Mouse (Mus musculus) heart, postnatal 25 days (tissue): ENCODE results near the gene Myrf. TPM values are rescaled to one million over a fixed set of nuclear protein-coding genes. Genes with fewer than 3 reads are reported as not detected.
"Not testable (repeated sequence)": the region's sequence is repeated elsewhere in the genome, so short reads cannot be mapped to it uniquely, and the experiment has no call there.

Experiments used
- DNase-seq: peaks from one replicate; pipeline ENCODE4 v3.0.0; 2022; ENCODE audit warnings: low spot score
- intact Hi-C: fragments of 180-260 bp; cut with DNase I; formaldehyde crosslinking; loops from one replicate; pipeline ENCODE4 v1.15.1; 2025
- total RNA-seq, 2 experiments: library from RNA; stranded (reverse); gene quantifications; 2 replicates each; pipeline ENCODE4 v1.2.3; 2021

The Myrf gene
- total RNA-seq, 2 experiments from 2014 or later, result 4.5 to 6.8 TPM

DNA sequence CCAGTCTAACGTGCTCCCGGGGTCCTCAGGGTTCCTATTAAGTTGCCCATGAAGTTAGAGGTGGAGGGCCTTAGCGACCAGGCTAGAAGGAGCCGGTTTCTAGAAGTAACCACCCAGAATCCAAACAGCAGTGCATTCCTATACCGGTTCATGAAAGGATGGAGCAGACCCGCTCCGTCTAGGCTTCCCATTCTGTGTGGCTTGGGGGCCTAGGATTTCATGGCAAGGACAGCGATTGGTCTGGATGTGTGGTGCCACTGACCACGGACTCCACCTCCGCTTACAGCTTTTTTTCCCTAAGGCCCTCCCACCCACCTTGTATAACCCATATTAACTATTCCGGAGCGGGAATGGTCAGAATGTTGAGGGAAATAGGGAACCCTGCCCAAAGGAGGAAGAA is 56.5 kb downstream of the Myrf start:
- intact Hi-C loops, result loop anchor here (5.0 kb wide), 2 partner anchors 82 to 282 kb away; partner anchors contain the start of gene Fads2
- DNase-seq, result no peak

DNA sequence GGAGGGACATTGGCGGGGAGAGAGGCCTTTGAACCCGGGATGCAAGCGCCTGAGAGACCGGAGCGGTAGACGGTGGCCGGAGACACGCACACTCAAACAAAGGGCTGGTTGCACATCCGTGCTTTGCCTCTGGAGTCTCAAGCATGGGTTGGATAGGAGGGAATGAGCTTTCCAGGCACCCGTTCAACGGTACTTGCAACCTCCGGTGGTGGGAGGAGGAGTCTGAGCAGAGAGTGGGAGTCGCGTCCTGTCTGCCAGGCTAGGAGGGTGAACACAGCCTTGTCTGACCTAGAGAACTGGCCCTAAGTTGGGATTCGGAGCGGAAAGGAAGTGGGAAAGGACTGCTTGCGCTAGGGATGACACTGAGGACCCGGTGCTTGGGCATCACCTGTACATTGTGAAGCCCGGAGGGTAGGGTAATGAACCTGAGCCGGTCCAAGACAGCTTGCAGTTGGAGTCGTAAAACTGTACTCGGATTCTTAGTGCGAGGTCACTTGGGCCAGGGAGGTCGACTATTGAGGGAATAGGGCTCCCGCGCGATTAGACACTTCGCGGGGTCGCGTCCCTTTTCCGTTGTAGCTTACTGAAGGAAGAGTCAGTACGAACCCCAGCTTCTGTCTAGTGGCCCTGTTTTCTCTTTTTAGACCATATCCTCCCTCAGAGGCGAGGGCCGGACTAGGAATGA is 57.1 kb downstream of the Myrf start:
- peak; percentile 59 for DNase-seq
- intact Hi-C loops, result loop anchor here (5.0 kb wide), 2 partner anchors 81 to 281 kb away; partner anchors contain the start of gene Fads2

DNA sequence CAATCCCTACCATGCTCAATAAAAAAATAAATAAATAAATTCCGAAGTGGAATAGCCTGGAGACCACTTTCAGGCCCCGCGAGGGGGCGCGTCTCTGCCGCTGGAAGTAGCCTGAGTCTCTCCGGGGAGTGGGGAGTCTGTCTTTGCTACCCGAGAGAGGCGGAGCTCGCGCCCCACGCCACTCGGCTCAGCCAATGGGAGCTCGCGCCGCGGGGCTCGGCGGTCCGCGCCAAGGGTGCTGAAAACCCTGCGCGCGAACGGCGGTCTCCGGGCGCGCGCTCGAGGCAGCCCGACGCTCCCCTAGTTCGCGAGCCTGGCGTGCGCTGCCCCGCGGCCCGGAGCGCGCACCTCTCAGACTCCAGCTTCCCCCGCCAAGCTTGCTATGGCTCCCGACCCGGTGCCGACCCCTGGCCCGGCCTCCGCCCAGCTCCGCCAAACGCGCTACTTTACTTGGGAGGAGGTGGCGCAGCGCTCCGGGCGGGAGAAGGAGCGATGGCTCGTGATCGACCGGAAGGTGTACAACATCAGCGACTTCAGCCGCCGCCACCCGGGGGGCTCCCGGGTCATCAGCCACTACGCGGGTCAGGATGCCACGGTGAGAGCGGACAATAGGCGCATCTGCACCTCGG is 57.8 kb downstream of the Myrf start, which contains the start of gene Fads1:
Gene Fads1, plus strand, starts transcription at position 219 of the 629 bp plus-strand sequence.
- intact Hi-C loops, result loop anchor here (5.0 kb wide), 2 partner anchors 80 to 280 kb away; partner anchors contain the start of gene Fads2
- DNase-seq, result peak; percentile 90

DNA sequence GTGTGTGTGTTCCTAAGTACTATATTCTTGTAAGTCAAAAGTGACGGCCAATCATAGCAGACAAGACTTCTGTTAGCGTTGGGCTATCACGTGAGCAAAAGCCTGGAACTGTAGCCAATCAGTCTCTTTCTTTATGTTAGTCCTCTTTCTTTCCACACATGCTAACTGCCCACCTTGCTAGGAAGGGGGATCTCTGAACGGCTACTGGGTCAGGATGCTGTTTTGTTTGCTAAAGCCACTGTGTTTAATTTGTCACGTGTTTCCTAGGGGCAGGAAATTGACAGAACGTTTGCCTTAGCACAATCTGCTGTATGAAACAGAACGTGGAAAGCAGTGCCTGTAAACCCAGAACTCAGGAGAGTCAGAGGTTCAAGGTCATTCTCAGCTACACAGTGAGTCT is 58.4 kb downstream of the Myrf start:
- intact Hi-C loops, result loop anchor here (5.0 kb wide), 2 partner anchors 80 to 280 kb away; partner anchors contain the start of gene Fads2
- no peak for DNase-seq

DNA sequence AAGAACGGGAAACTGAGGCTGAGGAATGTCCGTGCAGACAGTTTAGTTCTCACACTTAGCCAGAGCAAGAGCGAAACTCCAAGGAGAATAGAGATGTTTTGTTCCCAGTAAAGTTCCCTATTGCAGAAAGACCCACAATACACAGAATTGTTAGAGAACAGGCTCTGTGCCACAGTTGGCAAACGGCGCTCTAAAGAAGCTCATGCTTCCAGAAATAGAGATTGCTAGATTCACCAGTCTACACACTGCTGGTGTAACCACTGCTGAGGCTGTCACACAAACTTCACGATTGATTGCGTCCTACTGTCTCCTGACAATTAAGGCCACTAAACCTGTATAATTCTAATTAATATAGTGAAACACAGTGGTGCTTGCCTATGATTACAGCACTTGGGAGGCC is 59.3 kb downstream of the Myrf start:
- DNase-seq, result no peak
- intact Hi-C loops, result loop anchor here (5.0 kb wide), 2 partner anchors 79 to 279 kb away; partner anchors contain the start of gene Fads2

DNA sequence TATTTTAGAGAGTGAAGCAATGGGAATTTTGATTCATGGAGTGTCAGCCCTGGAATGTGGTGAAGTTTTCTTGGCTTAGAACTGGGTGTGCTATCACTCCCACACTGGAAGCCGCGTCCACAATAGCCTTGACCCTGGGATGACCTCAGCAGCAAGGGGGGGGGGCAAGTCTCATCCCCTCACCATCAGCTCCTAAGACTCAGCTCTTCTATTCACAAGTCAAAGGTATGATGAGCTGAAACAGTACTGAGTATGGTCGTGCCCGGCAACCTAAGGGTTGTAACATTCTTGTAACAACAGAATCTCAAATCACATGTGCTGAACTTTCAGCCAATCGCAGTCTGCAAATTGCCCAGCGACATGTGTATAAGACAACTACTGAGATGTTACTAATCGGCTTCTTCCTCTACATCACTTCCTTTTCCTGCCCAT is 63.6 kb downstream of the Myrf start:
- intact Hi-C loops, result no loop called here
- no peak for DNase-seq

DNA sequence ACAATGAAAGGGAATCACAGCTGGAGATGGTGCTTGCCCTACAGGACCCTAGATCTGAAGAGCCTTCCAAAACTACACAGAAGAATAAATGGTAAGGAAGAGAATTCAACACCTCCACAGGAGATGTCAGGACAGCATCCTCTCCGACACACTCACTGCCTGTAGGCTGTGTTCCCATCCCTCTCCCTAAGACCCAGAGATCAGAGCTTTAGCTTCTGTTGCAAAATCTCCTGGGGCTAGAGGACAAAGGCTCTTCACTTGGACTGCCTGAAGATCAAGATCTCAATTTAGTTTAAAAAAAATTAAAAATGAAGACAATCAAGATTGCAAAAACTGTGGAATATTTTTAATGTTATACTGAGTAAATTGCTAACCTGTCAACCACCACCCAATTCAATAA is 64.1 kb downstream of the Myrf start:
- DNase-seq, result no peak
- intact Hi-C loops, result no loop called here

DNA sequence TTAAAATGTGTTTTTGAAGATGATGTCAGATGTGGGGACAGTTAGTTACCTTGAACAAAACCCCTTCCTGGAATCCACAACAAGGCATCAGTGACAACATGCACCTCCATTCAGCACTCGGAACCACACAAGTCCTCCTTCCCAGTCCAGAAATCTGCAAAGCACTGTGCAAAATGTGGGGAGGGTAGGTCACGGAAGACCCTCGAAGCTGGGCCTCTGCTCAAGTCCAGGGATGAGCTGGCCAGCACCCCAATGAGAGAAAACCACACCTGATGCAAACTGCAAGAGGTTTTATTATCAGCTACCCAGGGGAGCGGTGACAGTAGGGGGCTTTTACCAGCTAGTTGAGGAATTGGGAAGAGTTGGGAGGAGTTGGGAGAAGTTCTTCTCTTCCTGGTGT is 65.6 kb downstream of the Myrf start:
- intact Hi-C loops, result no loop called here
- DNase-seq, result no peak

DNA sequence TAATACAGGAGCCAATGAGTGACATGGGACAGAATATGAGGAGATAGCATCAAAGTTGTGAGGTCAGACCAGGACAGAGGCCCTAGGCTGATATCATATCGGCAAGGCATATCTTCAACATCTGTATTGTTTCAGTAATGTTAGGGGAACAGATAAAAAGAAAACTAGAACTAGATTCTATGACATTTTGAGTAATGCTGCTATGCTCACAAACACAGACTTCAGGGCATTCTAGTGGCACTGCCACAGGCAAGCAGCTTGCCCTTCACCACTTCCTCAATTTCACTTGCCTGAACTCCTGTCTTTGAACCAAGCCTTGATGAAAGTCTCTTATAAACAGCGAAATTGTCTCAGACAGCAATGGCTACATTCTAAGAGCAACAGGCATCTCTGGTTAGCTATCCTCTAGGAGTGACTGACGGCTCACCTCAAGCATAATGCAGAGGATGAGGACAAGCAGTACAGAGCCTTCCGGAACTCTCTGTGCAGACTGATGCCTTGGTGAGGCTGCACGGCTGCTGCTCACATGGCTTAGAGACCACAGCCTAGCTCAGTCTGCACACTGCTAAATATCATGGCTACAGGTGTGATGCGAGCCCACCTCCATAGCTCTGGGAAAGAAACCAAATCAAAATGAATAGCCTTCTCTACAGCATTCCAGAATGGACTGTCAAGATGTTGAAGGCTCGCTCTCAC is 66.6 kb downstream of the Myrf start:
- no peak for DNase-seq
- intact Hi-C loops, result no loop called here

DNA sequence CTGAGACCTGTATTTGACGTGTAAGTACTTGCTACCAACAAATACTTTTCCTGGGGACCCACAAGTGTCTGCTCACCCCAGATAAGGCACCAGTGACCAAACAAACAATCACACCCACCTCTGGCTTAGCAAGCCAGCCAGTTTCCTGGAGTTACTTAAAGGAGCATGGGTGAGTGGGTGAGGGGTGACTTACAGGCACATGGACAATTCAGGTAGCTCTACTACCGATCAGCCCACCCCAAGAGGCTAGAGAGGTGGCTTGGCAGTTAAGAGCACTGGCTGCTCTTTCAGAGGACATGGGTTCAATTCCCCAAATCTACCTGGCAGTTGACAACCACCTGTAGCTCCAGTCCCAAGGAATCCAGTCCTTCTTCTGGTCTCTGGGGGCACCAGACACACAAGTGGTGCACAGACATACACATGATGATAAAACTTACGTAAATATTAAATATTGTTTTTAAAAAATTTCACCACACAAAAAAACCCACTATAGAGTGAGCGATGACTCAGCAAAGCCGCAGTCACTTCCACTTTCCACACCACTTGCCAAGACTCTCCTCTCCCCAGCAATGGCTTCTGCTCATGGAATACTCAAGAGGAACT is 67.3 kb downstream of the Myrf start:
- intact Hi-C loops, result no loop called here

DNA sequence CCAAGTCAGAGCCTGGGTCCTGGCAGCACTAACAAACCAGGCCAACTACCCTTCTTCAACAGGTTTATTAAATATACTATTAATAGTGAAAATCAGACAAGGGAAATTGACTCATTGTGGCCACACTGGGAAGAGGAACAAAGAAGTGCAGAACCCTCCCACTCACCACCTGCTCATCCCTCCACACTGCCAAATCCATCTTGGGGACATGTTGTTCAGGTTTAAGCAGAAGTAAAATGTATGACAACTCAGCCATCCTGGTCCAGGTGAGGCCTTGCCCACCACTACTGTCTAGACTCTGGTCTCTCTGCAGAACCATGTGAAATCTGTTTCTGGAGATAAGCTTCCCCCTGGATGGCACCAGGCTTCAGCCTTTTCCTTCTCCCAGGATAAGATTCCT is 68.7 kb downstream of the Myrf start:
- no peak for DNase-seq
- intact Hi-C loops, result no loop called here

More for the DNA sequence above, 67.3 kb downstream of the Myrf start:
- DNase-seq, result no peak

DNA sequence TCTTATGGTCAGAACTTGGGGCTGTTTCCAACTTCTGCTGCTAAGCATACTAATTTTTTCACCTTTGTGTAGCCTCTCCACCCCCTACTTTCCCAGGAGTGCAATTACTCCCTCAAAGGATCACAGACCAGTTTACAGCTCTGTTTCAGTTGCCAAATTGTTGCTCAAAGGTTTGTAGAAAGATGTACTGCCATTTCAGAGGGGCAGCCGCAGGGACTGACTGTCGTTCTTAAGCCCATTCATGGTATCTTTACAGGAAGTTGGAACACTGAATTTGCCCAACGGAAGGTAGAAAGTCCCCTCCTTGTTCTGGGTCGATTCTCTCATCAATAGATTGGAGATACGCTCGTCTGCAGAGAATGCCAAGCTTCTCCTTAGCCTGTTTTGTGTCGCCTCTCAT is 69.2 kb downstream of the Myrf start:
- DNase-seq, result no peak
- intact Hi-C loops, result no loop called here

DNA sequence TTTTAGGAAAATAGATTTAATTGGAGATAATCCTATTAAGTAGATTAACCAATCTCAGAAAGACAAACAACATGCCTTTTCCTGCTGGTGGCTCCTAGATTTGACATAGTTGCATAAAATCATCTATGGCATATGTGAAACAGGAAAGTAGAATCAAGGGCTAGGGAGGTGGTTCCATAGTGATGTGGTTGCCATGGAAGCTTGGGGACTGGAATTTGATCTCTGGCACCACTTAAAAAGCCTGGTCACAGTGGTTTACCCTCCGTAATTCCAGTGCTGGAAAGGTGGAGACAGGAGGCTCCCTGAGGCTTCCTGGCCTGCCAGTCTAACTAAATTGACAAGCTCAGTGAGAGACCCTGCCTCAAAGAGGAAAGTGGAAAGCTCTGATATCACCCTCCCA is 70.1 kb downstream of the Myrf start:
- no peak for DNase-seq
- intact Hi-C loops, result no loop called here

DNA sequence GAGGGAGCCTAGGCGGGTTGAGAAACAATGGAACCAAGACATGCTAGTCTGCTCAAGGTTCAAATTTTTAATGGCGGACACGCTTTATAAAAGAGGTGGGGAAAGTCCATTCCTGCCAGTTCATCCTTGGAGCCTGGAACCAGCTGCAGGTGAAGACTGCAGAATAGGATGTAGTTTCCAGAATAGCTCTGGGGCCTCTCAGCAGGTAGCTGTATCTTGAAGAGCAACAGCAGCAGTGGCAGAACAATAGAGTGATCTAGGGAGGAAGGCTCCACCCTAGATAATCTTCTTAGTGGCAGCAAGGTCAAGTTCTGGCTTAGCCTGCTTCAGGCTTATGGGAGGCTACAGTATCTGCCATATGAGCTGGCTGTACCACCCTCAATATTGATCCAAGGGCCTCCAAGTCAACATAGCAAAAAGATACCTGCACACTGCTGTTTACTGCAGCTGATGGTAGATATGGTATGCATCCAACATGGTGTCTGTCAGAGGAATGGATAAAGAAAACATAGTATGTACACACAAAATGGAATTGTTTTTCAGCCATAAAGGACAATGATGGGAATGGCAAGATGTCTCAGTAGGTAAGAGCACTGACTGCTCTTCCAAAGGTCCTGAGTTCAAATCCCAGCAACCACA is 70.7 kb downstream of the Myrf start:
- intact Hi-C loops, DNase-seq: not testable (repeated sequence)

DNA sequence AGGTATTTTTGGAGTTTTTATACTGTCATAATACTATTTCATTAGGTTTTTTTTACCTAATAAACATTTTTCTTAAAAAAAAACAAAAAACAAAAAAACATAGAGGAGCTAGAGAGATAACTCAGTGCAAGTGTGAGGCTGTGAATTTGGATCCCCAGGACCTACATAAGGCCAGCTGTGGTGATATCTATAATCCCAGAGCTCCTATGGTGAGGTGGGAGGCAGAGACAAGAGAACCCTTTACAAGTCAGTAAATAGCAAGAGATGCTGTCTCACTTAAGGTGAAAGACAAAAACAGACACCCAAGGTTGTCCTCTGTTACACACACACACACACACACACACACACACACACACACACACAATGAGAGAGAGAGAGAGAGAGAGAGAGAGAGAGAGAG is 71.4 kb downstream of the Myrf start:
- intact Hi-C loops, result no loop called here
- no peak for DNase-seq

DNA sequence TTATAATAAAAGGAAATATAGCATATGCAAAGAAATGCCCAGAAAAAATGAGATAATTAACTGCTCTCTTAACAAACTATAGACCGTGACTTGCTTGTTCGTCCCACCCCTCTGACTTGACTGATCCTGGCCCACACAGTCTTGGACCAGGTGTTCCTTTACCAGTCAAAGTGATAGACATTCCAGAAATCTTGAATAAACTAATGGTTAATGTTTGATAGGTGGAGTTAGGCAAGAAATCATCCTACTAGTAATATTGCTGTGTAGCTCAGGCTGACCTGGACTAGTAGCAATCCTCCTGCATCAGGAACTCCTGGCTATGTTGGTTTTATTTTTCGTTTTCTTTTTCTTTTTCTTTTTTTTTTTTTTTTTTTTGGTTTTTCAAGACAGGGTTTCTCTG is 72.1 kb downstream of the Myrf start:
- intact Hi-C loops, result no loop called here
- DNase-seq, result no peak

DNA sequence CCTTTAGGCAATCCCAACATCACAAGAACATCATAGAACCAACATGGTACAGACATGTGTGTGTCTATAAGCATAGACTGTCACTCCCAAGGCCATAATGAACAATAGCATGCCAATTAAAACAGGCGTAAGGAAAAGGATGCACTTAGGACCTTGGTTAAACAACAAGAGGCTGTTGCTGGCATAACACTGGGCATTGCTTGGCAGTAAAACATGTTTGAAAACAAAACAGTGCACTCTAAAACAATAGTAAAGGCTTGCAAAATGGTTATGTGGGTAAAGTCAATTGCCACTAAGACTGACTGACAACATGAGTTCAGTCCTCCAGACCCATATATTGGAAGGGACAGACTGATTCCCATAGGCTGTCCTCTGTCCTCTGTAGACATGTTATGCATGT is 72.6 kb downstream of the Myrf start:
- intact Hi-C loops, result no loop called here
- DNase-seq, result no peak

DNA sequence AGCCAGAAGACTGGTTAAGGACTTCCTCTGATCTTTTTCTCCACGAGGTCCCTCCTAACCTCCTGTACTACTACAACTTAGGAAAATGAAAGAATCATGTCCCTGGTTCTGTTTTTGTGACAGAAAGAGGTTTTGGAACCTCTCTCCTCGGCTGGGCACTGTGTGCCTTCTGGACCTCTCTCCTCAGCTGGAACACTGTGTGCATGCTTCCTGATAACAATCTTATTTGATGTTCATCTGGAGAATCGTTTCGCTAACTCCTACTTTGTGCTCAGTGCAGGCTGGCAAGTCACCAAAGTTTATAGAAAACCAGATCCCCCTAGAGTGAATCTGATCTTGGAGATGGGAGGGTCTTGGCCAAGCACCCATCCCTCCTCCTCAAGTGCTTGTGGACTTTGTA is 73.4 kb downstream of the Myrf start:
- no peak for DNase-seq
- intact Hi-C loops, result no loop called here

DNA sequence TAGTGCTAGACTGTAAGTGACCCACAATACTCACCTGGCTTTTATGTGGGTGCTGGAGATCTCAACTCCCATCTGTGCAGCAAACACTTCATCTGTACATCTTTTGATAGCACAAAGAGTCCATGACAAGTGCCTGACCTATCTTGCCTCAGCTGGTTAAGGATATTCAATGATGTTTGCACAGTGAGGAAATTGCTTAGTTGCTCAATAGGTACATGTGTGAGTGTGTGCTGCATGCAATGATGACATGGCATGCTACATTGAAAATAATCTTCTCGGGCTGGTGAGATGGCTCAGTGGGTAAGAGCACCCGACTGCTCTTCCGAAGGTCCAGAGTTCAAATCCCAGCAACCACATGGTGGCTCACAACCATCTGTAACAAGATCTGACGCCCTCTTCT is 74.6 kb downstream of the Myrf start:
- DNase-seq, intact Hi-C loops: not testable (repeated sequence)

DNA sequence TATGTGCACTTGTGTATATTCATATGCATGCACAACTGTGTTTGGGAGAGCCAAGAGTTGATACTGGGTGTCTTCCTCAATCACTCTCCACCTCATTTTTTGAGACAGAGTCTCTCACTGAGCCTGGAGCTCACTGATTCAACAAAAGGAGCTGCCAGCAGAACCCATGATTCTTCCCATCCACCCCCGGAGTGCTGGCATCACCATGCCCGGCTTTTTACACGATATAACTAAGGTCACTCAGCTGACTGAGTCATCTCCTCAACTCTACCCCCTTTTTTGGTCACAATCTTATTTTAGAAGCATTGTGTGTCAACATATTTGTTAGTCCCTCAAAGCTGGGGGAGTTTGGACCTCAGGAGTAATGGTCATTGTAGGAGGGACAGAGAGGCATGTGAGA is 76.7 kb downstream of the Myrf start:
- intact Hi-C loops, result no loop called here
- DNase-seq, result no peak
